Mouse (Mus musculus) liver, postnatal 0 days (tissue): ENCODE measurements at regions not wholly inside any gene's neighbourhood (a gene's known extent, or its start where the extent isn't known, plus 50 kb on each side); places are given as distances from the start of the nearest gene placed in this dataset.

Source experiments
- ATAC-seq: fragments of 200-750 bp; cut with Nextera tagmentation; 2 replicates; pipeline ENCODE4 v1.8.0; 2017; ENCODE audit warnings: mild to moderate bottlenecking, moderate library complexity
- DNase-seq: peaks from one replicate; pipeline ENCODE4 v3.0.0-alpha.2; 2016
- H3K27ac ChIP-seq: fragments of 300-500 bp; sonication (generic); 2 replicates; pipeline ENCODE4 v1.5.1; 2014; ENCODE audit warnings: antibody characterized with exemption, moderate library complexity, mild to moderate bottlenecking, low read depth
- H3K27me3 ChIP-seq: fragments of 300-500 bp; sonication (generic); 2 replicates; pipeline ENCODE4 v1.6.1; 2014; ENCODE audit warnings: low read length, control low read depth, mixed read lengths; ENCODE audit not compliant: insufficient read depth
- H3K36me3 ChIP-seq: fragments of 300-500 bp; sonication (generic); replicated peaks from 2 replicates; pipeline ENCODE4 v1.6.1; 2014; ENCODE audit warnings: mild to moderate bottlenecking, control low read depth, low read length, moderate library complexity, mixed read lengths; ENCODE audit not compliant: insufficient read depth
- H3K4me1 ChIP-seq: fragments of 300-500 bp; sonication (generic); 2 replicates; pipeline ENCODE4 v1.6.1; 2014; ENCODE audit warnings: antibody characterized with exemption, mild to moderate bottlenecking, control low read depth; ENCODE audit not compliant: insufficient read depth
- H3K4me2 ChIP-seq: fragments of 300-500 bp; sonication (generic); 2 replicates; pipeline ENCODE4 v1.6.1; 2014; ENCODE audit warnings: low read depth, mild to moderate bottlenecking, low read length, moderate library complexity, mixed read lengths
- H3K4me3 ChIP-seq: fragments of 300-500 bp; sonication (generic); 2 replicates; pipeline ENCODE4 v1.5.1; 2014; ENCODE audit warnings: low read depth, low read length
- H3K9ac ChIP-seq: fragments of 300-500 bp; sonication (generic); replicated peaks from 2 replicates; pipeline ENCODE4 v1.6.1; 2014; ENCODE audit warnings: mild to moderate bottlenecking, moderate library complexity
- H3K9me3 ChIP-seq: fragments of 300-500 bp; sonication (generic); 2 replicates; pipeline ENCODE4 v1.6.1; 2016; ENCODE audit warnings: mild to moderate bottlenecking, control low read depth, low read length, mixed read lengths
- CTCF ChIP-seq: sonication (generic); IDR thresholded peaks from 2 replicates; pipeline ENCODE4 v1.5.1; 2016; ENCODE audit warnings: antibody characterized with exemption, low read depth
- EP300 ChIP-seq: IDR thresholded peaks from 2 replicates; pipeline ENCODE4 v1.6.1; 2016; ENCODE audit warnings: antibody characterized with exemption, low read depth, mild to moderate bottlenecking
- WGBS: fragments of 180-500 bp; shearing (Covaris S2); extraction: QIAGEN DNeasy Blood & Tissue Kit; methylation state at CpG from one replicate; pipeline ENCODE4 v1.1.7; 2014; ENCODE audit not compliant: insufficient replicate concordance; 5-methylcytosine and 5-hydroxymethylcytosine counted together

GRCm38 (mm10) chr1:63954876-63955513 lies 167.1 kb downstream of the Klf7 start:
- Histone ChIP-seq H3K4me2 (no peak overlapping the region), H3K9ac (no peak overlapping the region), H3K27ac (no peak overlapping the region), H3K36me3 (no peaks in the 10 kb centered on the region), H3K9me3 (no peaks in the 10 kb centered on the region), H3K27me3 (no peaks in the 10 kb centered on the region), H3K4me3 (no peak overlapping the region), H3K4me1 (no peaks in the 10 kb centered on the region)
- DNase-seq (no peak), ATAC-seq (no peak)
- 75% methylated on average over 6 of the region's 6 CpGs for WGBS
- TF ChIP-seq EP300 (no peak), CTCF (no peak)

- Histone ChIP-seq H3K9ac (no peak overlapping the region), H3K36me3 (no peaks in the 10 kb centered on the region), H3K4me2 (no peak overlapping the region), H3K4me1 (no peaks in the 10 kb centered on the region), H3K4me3 (no peak overlapping the region), H3K27ac (no peak overlapping the region), H3K27me3 (no peaks in the 10 kb centered on the region), H3K9me3 (no peaks in the 10 kb centered on the region)
- ATAC-seq = no peak
- TF ChIP-seq EP300 (no peak), CTCF (no peak)
- no peak for DNase-seq
- 59% methylated on average over 2 of the region's 2 CpGs for WGBS
Observed at GRCm38 (mm10) chr1:63954172-63954571, 167.9 kb downstream of the Klf7 start.

- H3K27me3 ChIP-seq = no peaks in the 10 kb centered on the region
- no peak overlapping the region for H3K4me3 ChIP-seq
- TF ChIP-seq CTCF (peak; percentile 68), EP300 (no peak)
- DNase-seq (peak; percentile 44), ATAC-seq (no peak)
- no peaks in the 10 kb centered on the region for H3K4me1 ChIP-seq
- no peaks in the 10 kb centered on the region for H3K9me3 ChIP-seq
- no peaks in the 10 kb centered on the region for H3K36me3 ChIP-seq
- no peak overlapping the region for H3K27ac ChIP-seq
- 63% methylated on average over 18 of the region's 18 CpGs for WGBS
- H3K9ac ChIP-seq = no peak overlapping the region
- no peak overlapping the region for H3K4me2 ChIP-seq
Observed at GRCm38 (mm10) chr1:63953229-63953883, 168.7 kb downstream of the Klf7 start.

GRCm38 (mm10) chr1:63951663-63952062 lies 170.4 kb downstream of the Klf7 start:
- WGBS = 42% methylated on average over 7 of the region's 7 CpGs
- Histone ChIP-seq H3K9ac (no peak overlapping the region), H3K4me3 (no peak overlapping the region), H3K27ac (no peak overlapping the region), H3K36me3 (no peaks in the 10 kb centered on the region), H3K4me1 (no peaks in the 10 kb centered on the region), H3K4me2 (no peak overlapping the region), H3K9me3 (no peaks in the 10 kb centered on the region), H3K27me3 (no peaks in the 10 kb centered on the region)
- no peak for DNase-seq
- ATAC-seq = no peak
- TF ChIP-seq CTCF (no peak), EP300 (no peak)

GRCm38 (mm10) chr1:63947278-63947677 lies 174.8 kb downstream of the Klf7 start:
- Histone ChIP-seq H3K36me3 (no peaks in the 10 kb centered on the region), H3K27ac (no peak overlapping the region), H3K4me2 (no peak overlapping the region), H3K27me3 (no peaks in the 10 kb centered on the region), H3K4me1 (no peaks in the 10 kb centered on the region), H3K9ac (no peak overlapping the region), H3K4me3 (no peak overlapping the region), H3K9me3 (no peaks in the 10 kb centered on the region)
- TF ChIP-seq CTCF (no peak), EP300 (no peak)
- DNase-seq (no peak), ATAC-seq (no peak)
- WGBS = 46% methylated on average over 1 of the region's 1 CpGs

GRCm38 (mm10) chr1:63946834-63947233 lies 175.2 kb downstream of the Klf7 start:
- no peaks in the 10 kb centered on the region for H3K27me3 ChIP-seq
- no peaks in the 10 kb centered on the region for H3K36me3 ChIP-seq
- TF ChIP-seq EP300 = no peak
- TF ChIP-seq CTCF = no peak
- WGBS = 36% methylated on average over 5 of the region's 5 CpGs
- no peak overlapping the region for H3K4me2 ChIP-seq
- no peak overlapping the region for H3K27ac ChIP-seq
- no peaks in the 10 kb centered on the region for H3K9me3 ChIP-seq
- ATAC-seq (no peak), DNase-seq (no peak)
- no peaks in the 10 kb centered on the region for H3K4me1 ChIP-seq
- no peak overlapping the region for H3K9ac ChIP-seq
- no peak overlapping the region for H3K4me3 ChIP-seq
